In the genomic region with DNA sequence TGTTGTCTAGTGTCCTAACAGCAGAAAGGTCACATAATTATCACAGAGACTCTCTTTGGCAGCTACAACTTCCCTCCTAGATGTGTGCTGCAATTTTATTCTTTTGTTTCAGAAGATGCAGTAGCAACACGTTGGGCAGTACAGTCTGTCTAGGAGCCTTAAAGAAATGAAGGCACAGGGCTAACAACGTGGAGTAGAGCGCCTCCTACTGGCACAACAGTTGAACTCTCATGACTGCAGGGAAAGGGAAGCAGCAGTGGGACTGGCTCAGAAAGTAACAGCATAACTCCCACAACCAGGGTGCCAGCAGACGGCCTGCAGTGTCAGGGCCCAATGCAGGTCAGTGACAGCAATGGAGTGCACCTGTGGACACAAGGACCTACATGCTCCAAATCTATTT, we compare ENCODE assay signal across 9 mouse cellular contexts. TPM values are rescaled to one million over a fixed set of nuclear protein-coding genes. Genes with fewer than 3 reads are reported as not detected.
A peak's percentile ranks its signal among the peaks of the same experiment; 100 is the strongest.
DNase-seq lines count a peak whose midpoint lies in the region; ATAC-seq and TF ChIP-seq lines count a peak whose summit lies in the region.
"Had no signal": no experiment of that assay in that cellular context is flagged by ENCODE, and none has a peak within 500 bp of the region (broad histone marks: within the 10 kb centered on the region; RNA-seq: fewer than 3 reads in every experiment).

No protein-coding gene starts in this region.

- TF ChIP-seq POLR2A in brain, embryonic 14.5 days (IDR thresholded peaks at IDR 0.05; ENCODE audit: borderline replicate concordance, extremely low read depth, insufficient read depth, insufficient read length, poor library complexity, severe bottlenecking) = no peak
- no peak for TF ChIP-seq POLR2A in testis, adult 2 months (IDR thresholded peaks at IDR 0.05; ENCODE audit: control insufficient read depth, low read depth, low read length)

- peak; percentile 94 for TF ChIP-seq CTCF in brain, embryonic 14.5 days (IDR thresholded peaks at IDR 0.05; ENCODE audit: borderline replicate concordance, extremely low read depth, insufficient read depth, insufficient read length)
- TF ChIP-seq CTCF in liver, embryonic 14.5 days (IDR thresholded peaks at IDR 0.05; ENCODE audit: low read depth) = peak; percentile 91
- peak; percentile 73; the same call in 1 of the 2 replicates for TF ChIP-seq CTCF in testis, adult 2 months (IDR thresholded peaks at IDR 0.05; ENCODE audit: control insufficient read depth, insufficient read depth, insufficient replicate concordance, low read depth, low read length)

- intact Hi-C loops in heart, postnatal 14 days (cut with DNase I) = loop anchor here (2.0 kb wide), 2 partner anchors 236 to 244 kb away; no protein-coding TSS in a partner anchor

- no peak overlapping the region for H3K9ac ChIP-seq in liver, embryonic 14.5 days (replicated peaks)
- no peak overlapping the region for H3K9ac ChIP-seq in neural tube, embryonic 14.5 days (replicated peaks; ENCODE audit: low read depth, low read length)

- no peaks in the 10 kb centered on the region; the same call in 1 of the 2 replicates for H3K36me3 ChIP-seq in liver, embryonic 14.5 days (replicated peaks; ENCODE audit: control insufficient read depth, insufficient read depth, low read depth)
- 0 out of 2 replicates have a peak, but pooled peaks cover 3% of the 10 kb centered on the region for H3K36me3 ChIP-seq in neural tube, embryonic 14.5 days (ENCODE audit: control insufficient read depth, insufficient read depth, low read length)
- H3K36me3 ChIP-seq in testis, adult 2 months (ENCODE audit: control insufficient read depth, insufficient read depth, low read length) = no peaks in the 10 kb centered on the region; the same call in none of the 2 replicates

- peak; percentile 33 to 45 for DNase-seq in CD8-positive naive resting alpha-beta T cell, adult 2 months (ENCODE audit: low read depth in 2 of 2, low spot score in 2 of 2)
- peak; percentile 92 for DNase-seq in brain, embryonic 14.5 days (ENCODE audit: low read depth)
- peak; percentile 43 for DNase-seq in fibroblast of lung, adult 2 months (ENCODE audit: low read depth)
- peak; percentile 61 to 77 for DNase-seq in heart, postnatal 14 days
- peak; percentile 61 to 79 for DNase-seq in kidney, postnatal 36 days
- peak; percentile 45 to 52 (median 45) for DNase-seq in liver, embryonic 14.5 days (ENCODE audit: low read depth in 3 of 3, low spot score in 3 of 3)

- H3K27ac ChIP-seq in liver, embryonic 14.5 days = no peak overlapping the region
- no peak overlapping the region for H3K27ac ChIP-seq in neural tube, embryonic 14.5 days (ENCODE audit: low read depth, low read length)
- H3K27ac ChIP-seq in testis, adult 2 months (ENCODE audit: control insufficient read depth, insufficient read depth, low read depth, low read length) = no peak overlapping the region

- H3K27me3 ChIP-seq in liver, embryonic 14.5 days (ENCODE audit: control insufficient read depth, insufficient read depth, low read length) = no peaks in the 10 kb centered on the region
- H3K27me3 ChIP-seq in neural tube, embryonic 14.5 days (ENCODE audit: control insufficient read depth, insufficient read depth, low read length) = no peaks in the 10 kb centered on the region
- H3K27me3 ChIP-seq in testis, adult 2 months (ENCODE audit: control insufficient read depth, insufficient read depth, low read length) = no peaks in the 10 kb centered on the region

- WGBS in liver, embryonic 14.5 days (ENCODE audit: insufficient replicate concordance) = 16% methylated on average over 4 of the region's 4 CpGs
- 3% methylated on average over 4 of the region's 4 CpGs for WGBS in neural tube, embryonic 14.5 days

- H3K4me1 ChIP-seq in liver, embryonic 14.5 days (replicated peaks; ENCODE audit: control insufficient read depth in 2 of 2, insufficient read depth in 2 of 2, low read length in 1 of 2) = no peaks in the 10 kb centered on the region
- H3K4me1 ChIP-seq in neural tube, embryonic 14.5 days (ENCODE audit: control insufficient read depth, insufficient read depth, low read length) = no peaks in the 10 kb centered on the region
- H3K4me1 ChIP-seq in testis, adult 2 months (ENCODE audit: control insufficient read depth, insufficient read depth, low read length) = no peaks in the 10 kb centered on the region

- H3K9me3 ChIP-seq in liver, embryonic 14.5 days (ENCODE audit: control insufficient read depth, low read length) = no peaks in the 10 kb centered on the region
- no peaks in the 10 kb centered on the region for H3K9me3 ChIP-seq in neural tube, embryonic 14.5 days (ENCODE audit: control insufficient read depth, low read length)

- no peak overlapping the region for H3K4me2 ChIP-seq in liver, embryonic 14.5 days (ENCODE audit: low read depth)
- no peak overlapping the region for H3K4me2 ChIP-seq in neural tube, embryonic 14.5 days (ENCODE audit: low read depth, low read length)

- no peak for ATAC-seq in liver, embryonic 14.5 days (ENCODE audit: insufficient read depth)
- peak; percentile 95 for ATAC-seq in neural tube, embryonic 14.5 days (ENCODE audit: low read depth)

- TF ChIP-seq EP300 in liver, embryonic 14.5 days (IDR thresholded peaks at IDR 0.05; ENCODE audit: low read depth) = no peak

- no peak overlapping the region for H3K4me3 ChIP-seq in liver, embryonic 14.5 days (ENCODE audit: insufficient read depth in 1 of 2, low read depth in 2 of 2, low read length in 2 of 2)
- H3K4me3 ChIP-seq in neural tube, embryonic 14.5 days (ENCODE audit: low read depth, low read length) = no peak overlapping the region
- no peak overlapping the region for H3K4me3 ChIP-seq in testis, adult 2 months (ENCODE audit: control insufficient read depth, low read depth, low read length)
- H3K4me3 ChIP-seq: erythroblast, embryonic 14.5 days had no signal

RNA-seq across cellular contexts. Expression of gene Aftph, which starts 50.4 kb away (rescaled TPM):
- 63.2 and 72.5 TPM in 2 replicates for polyA plus RNA-seq in brain, embryonic 14.5 days (2012; rRNA removed)
- 10 to 100 TPM; 24.4 to 27.7 TPM for total RNA-seq in heart, postnatal 14 days (2021)
- 8.6 and 17.2 TPM in 2 replicates for polyA plus RNA-seq in liver, embryonic 14.5 days (2012; rRNA removed)
- 10.4 and 11.8 TPM in 2 replicates for polyA plus RNA-seq in liver, embryonic 14.5 days (2014; fragmentation: Nextera tagmentation; extraction: Ambion mirVana)
- 42.5 and 48.8 TPM in 2 replicates for polyA plus RNA-seq in neural tube, embryonic 14.5 days (2014; fragmentation: Nextera tagmentation; extraction: Ambion mirVana)
- 55.4 and 70.2 TPM in 2 replicates for polyA plus RNA-seq in testis, adult 2 months (2012; rRNA removed)

Comparison
In these comparisons a context has a peak if more than half of its experiments do, and no peak if none do; other contexts are left out.
1. DNase-seq: peak in every context shown above with its lines; median percentile 92 in brain, embryonic 14.5 days; 70 in kidney, postnatal 36 days; 69 in heart, postnatal 14 days; 45 in liver, embryonic 14.5 days; 43 in fibroblast of lung, adult 2 months; 39 in CD8-positive naive resting alpha-beta T cell, adult 2 months.